Mouse (Mus musculus) intestine, embryonic 14.5 days (tissue): Measurements from ENCODE around the gene Pcnx. TPM values are rescaled to one million over a fixed set of nuclear protein-coding genes. Genes with fewer than 3 reads are reported as not detected.

Experiments
- ATAC-seq: fragments of 200-750 bp; cut with Nextera tagmentation; replicated peaks from 2 replicates; pipeline ENCODE4 v1.8.0; 2017; ENCODE audit warnings: low read depth, moderate number of reproducible peaks, moderate TSS enrichment, moderate library complexity; ENCODE audit not compliant: low FRiP score, low TSS enrichment
- DNase-seq: peaks from one replicate; pipeline ENCODE4 v3.0.0-alpha.2; 2018; ENCODE audit warnings: low spot score
- H3K27ac ChIP-seq: fragments of 300-500 bp; sonication (generic); 2 replicates; pipeline ENCODE4 v1.5.1; 2014; ENCODE audit warnings: low read depth, mild to moderate bottlenecking, control low read depth
- H3K27me3 ChIP-seq: fragments of 300-500 bp; sonication (generic); replicated peaks from 2 replicates; pipeline ENCODE4 v1.6.1; 2014; ENCODE audit warnings: low read length, control low read depth; ENCODE audit not compliant: control insufficient read depth, insufficient read depth
- H3K36me3 ChIP-seq: fragments of 300-500 bp; sonication (generic); 2 replicates; pipeline ENCODE4 v1.6.1; 2014; ENCODE audit warnings: low read length, control low read depth; ENCODE audit not compliant: control insufficient read depth, insufficient read depth
- H3K4me1 ChIP-seq: fragments of 300-500 bp; sonication (generic); replicated peaks from 2 replicates; pipeline ENCODE4 v1.6.1; 2014; ENCODE audit warnings: low read length, control low read depth, mixed read lengths; ENCODE audit not compliant: control insufficient read depth, insufficient read depth
- H3K4me2 ChIP-seq: fragments of 300-500 bp; sonication (generic); 2 replicates; pipeline ENCODE4 v1.6.1; 2014; ENCODE audit warnings: low read length
- H3K4me3 ChIP-seq: fragments of 300-500 bp; sonication (generic); 2 replicates; pipeline ENCODE4 v1.5.1; 2014; ENCODE audit warnings: low read depth, low read length, control low read depth, mixed read lengths
- H3K9ac ChIP-seq: fragments of 300-500 bp; sonication (generic); 2 replicates; pipeline ENCODE4 v1.6.1; 2014; ENCODE audit warnings: mild to moderate bottlenecking, low read length
- H3K9me3 ChIP-seq: fragments of 300-500 bp; sonication (generic); 2 replicates; pipeline ENCODE4 v1.6.1; 2016; ENCODE audit warnings: low read length, control low read depth; ENCODE audit not compliant: control insufficient read depth
- WGBS: fragments of 180-500 bp; shearing (Covaris S2); extraction: QIAGEN DNeasy Blood & Tissue Kit; methylation state at CpG from one replicate; pipeline ENCODE4 v1.1.7; 2014; 5-methylcytosine and 5-hydroxymethylcytosine counted together
- polyA plus RNA-seq: library from polyadenylated mRNA; unstranded; fragments of >200 nt; fragmentation: Nextera tagmentation; extraction: Ambion mirVana; gene quantifications from 2 replicates; pipeline ENCODE4 v1.2.1, GENCODE M21; 2014

Pcnx gene
- polyA plus RNA-seq, 1 experiment from 2014 or later = 18.2 TPM

DNA sequence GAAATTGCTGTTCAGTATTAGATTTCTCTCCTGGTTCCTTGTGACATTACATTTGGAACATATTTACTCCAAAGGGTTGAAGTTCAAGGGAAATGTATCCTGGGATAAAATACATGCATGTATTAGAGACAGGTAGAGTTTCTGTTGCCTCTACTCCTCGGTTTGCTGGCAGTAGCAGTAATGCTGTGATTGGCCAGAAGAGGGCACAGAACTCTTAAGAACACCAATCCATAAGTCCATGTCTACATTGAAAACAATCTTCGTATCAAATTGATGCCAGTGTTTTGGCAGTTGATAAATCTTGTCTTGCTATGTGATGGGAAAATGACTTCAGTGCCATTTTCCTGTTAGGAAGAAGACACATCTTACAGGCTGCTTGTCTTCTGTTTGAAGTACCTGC is 115.0 kb downstream of the Pcnx start:
- 62% methylated on average over 2 of the region's 2 CpGs for WGBS
- ATAC-seq = no peak
- Histone ChIP-seq H3K36me3 (peaks cover 93% of the 10 kb centered on the region), H3K4me1 (no peaks in the 10 kb centered on the region), H3K27ac (no peak overlapping the region), H3K4me2 (no peak overlapping the region), H3K9ac (no peak overlapping the region), H3K9me3 (no peaks in the 10 kb centered on the region), H3K27me3 (no peaks in the 10 kb centered on the region), H3K4me3 (no peak overlapping the region)
- DNase-seq = no peak

DNA sequence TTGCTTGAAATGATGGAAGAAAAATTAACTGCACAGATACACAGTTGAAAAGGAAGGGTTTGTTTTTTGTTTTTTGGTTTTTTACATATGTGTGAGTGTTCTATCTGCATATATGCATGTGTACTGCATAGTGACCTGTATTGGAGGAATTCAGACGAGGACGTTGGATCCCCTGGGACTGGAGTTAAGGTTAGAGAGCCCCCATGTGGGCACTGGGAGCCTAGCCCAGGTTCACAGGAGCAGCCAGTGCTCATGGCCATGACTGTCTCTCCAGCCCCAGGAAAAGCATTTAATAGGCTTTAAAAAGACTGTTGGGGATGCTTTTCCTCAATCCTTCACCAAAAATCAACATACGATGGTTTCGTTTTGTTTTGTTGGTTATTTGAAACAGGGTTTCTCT is 117.5 kb downstream of the Pcnx start:
- no peak overlapping the region for H3K27ac ChIP-seq
- no peaks in the 10 kb centered on the region for H3K4me1 ChIP-seq
- no peaks in the 10 kb centered on the region for H3K9me3 ChIP-seq
- no peak overlapping the region for H3K4me2 ChIP-seq
- ATAC-seq (no peak), DNase-seq (no peak)
- H3K4me3 ChIP-seq = no peak overlapping the region
- WGBS = 78% methylated on average over 4 of the region's 4 CpGs
- no peaks in the 10 kb centered on the region for H3K27me3 ChIP-seq
- peaks cover 98% of the 10 kb centered on the region for H3K36me3 ChIP-seq
- H3K9ac ChIP-seq = no peak overlapping the region

DNA sequence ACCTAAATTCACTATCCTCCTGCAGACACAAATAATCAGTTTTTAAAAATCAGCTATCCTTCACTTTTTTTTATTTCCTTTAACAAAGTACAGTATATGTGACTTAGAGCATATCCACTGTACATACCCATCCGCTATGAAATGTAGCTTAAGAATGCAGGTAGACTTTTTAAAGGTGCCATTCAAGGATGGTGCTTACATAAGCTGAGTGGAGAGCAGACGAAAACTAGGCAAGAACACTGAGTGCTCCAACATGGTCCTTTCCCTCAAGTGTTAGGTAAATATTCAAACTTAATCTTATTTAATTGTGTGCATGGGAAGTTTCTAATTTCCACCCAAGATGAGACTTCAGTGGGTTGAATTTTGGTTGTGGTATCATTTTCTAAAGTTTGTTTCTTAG is 119.5 kb downstream of the Pcnx start:
- no peak for ATAC-seq
- 88% methylated on average over 2 of the region's 2 CpGs for WGBS

DNA sequence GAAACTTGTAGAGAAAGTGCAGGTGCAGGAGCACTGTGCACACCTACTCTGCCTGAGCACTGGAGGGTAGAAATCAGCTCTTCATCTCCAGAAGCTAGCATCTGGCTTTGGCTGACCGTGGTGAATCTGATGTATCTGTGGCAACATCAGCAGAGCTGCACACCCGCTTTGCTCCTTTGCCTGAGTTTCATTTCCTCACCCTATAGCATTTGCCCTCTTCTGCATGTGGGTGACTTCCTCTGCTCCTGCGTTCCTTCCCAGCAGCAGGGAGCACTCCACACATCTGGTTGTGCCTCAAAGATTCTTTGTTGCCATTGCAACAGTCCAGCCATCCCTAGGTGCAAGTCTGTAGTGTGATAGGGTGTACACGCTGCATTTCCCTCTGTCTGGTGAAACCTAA is 132.3 kb downstream of the Pcnx start:
- ATAC-seq (no peak), DNase-seq (no peak)
- no peaks in the 10 kb centered on the region for H3K9me3 ChIP-seq
- H3K27ac ChIP-seq = no peak overlapping the region
- peaks cover 86% of the 10 kb centered on the region for H3K36me3 ChIP-seq
- H3K4me2 ChIP-seq = no peak overlapping the region
- no peaks in the 10 kb centered on the region for H3K27me3 ChIP-seq
- H3K9ac ChIP-seq = no peak overlapping the region
- H3K4me3 ChIP-seq = no peak overlapping the region
- H3K4me1 ChIP-seq = peaks cover 12% of the 10 kb centered on the region; the same call in 1 of the 2 replicates
- 89% methylated on average over 4 of the region's 4 CpGs for WGBS

More for the DNA sequence above, 119.5 kb downstream of the Pcnx start:
- Histone ChIP-seq H3K4me1 (no peaks in the 10 kb centered on the region), H3K4me3 (no peak overlapping the region), H3K36me3 (peaks cover 98% of the 10 kb centered on the region), H3K27me3 (no peaks in the 10 kb centered on the region), H3K4me2 (no peak overlapping the region), H3K27ac (no peak overlapping the region), H3K9ac (no peak overlapping the region), H3K9me3 (no peaks in the 10 kb centered on the region)
- no peak for DNase-seq

DNA sequence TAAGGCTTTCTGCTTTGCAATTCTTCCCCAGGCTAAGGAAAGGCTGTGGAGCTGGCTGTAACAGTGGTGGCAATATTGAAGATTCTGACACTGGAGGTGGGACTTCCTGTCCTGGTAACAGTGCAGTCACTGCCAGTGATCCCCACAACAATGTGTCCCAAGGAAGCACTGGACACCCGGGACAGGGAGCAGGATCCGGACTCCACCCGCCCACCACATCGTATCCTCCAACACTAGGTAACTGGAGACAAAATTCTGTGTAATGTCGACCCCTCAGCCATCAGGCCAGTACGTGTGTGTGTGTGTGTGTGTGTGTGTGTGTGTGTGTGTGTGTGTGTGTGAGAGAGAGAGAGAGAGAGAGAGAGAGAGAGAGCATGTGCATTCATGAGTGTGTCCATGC is 133.2 kb downstream of the Pcnx start:
- Histone ChIP-seq H3K27me3 (no peaks in the 10 kb centered on the region), H3K27ac (no peak overlapping the region), H3K4me2 (no peak overlapping the region), H3K9ac (no peak overlapping the region), H3K4me1 (peaks cover 12% of the 10 kb centered on the region; the same call in 1 of the 2 replicates), H3K9me3 (no peaks in the 10 kb centered on the region), H3K36me3 (peaks cover 86% of the 10 kb centered on the region), H3K4me3 (no peak overlapping the region)
- 86% methylated on average over 6 of the region's 6 CpGs for WGBS
- DNase-seq (no peak), ATAC-seq (no peak)

DNA sequence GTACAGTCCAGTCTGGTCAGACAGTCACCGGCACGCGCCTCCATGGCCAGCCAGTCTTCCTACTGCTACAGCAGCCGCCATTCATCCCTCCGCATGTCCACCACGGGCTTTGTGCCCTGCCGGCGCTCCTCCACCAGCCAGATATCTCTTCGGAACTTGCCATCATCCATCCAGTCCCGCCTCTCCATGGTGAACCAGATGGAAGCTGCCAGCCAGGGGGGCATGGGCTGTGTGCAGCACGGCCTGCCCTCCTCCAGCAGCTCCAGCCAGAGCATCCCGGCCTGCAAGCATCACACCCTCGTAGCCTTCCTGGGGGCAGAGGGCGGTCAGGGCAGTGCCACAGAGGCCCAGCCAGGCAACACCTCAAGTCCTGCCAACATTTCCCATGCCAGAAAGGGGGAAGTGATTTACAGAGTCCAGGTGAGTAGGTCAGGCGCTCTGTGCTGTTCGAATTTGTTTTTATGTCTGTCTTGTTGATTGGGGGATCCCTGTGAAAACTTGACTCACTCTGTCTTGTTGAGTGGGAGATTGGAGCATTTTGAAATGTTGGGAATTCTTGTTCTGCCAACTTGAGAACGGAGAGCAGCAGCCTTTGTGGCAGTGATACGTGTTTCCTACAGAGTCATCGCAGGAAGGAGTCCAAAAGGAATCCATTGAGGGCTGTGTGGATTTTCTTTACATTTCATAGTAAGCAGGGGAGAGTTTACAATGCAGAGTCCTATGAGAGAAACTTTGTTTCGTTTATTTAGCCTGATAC is 135.3 kb downstream of the Pcnx start:
- no peak overlapping the region for H3K9ac ChIP-seq
- peak overlapping the region; percentile 62 for H3K27ac ChIP-seq
- peaks cover 72% of the 10 kb centered on the region for H3K36me3 ChIP-seq
- WGBS = 73% methylated on average over 20 of the region's 20 CpGs
- no peaks in the 10 kb centered on the region for H3K9me3 ChIP-seq
- DNase-seq = no peak
- ATAC-seq = no peak
- H3K4me3 ChIP-seq = no peak overlapping the region
- no peaks in the 10 kb centered on the region for H3K27me3 ChIP-seq
- H3K4me2 ChIP-seq = no peak overlapping the region
- H3K4me1 ChIP-seq = peaks cover 12% of the 10 kb centered on the region; the same call in 1 of the 2 replicates

DNA sequence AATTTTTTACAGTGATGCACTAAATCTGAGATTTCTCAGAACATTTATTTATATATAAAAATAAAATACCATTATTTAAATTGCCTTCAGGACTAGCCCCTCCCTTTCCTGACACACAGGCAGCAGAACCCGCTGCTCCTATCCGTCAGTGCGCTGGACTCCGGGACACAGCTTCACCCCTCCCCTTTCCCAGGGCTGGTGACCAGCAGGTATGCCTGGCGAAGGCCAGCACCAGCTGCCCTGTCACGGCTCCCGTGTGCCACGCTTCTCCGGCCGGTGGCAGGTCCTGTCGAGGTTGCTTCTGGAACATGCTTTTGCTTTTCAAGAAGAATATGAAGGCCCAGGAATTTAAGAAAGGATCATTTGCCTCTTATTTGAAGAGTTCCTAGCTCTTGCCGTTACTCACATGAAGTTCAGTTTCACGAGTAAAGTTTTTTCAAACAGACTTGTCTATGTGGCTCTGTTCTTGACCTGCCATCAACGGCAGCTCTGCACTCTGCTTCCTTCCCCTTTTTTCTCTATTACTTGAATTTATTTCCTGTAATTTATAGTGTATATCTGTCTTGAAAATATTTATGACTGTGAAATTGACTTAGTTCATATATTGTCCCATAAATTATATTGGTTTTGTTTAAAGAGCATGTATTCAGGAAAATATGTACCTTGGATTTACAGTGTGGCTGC is 137.0 kb downstream of the Pcnx start:
- H3K36me3 ChIP-seq = peaks cover 55% of the 10 kb centered on the region
- no peak for ATAC-seq

DNA sequence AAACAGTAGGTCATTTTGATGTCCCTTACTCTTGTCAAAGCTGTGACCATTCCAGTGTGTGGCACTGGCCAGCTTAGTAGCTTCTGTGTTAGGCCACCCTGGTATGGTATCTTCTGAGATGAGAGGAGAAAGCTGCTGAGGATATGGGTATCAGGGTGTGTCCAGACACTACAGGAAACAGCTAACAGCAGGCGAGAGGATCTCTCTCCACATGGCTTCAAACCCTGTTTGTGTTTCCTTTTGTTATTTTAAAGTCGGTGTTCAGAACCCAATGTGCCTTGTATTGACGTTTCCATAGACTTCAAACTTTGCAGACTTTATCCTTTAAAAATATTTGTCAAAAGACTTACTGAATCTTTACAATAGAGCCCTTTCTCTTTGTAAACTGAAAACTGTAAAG is 137.7 kb downstream of the Pcnx start:
- H3K9ac ChIP-seq = no peak overlapping the region
- ATAC-seq = no peak
- no peak overlapping the region for H3K27ac ChIP-seq
- no peak overlapping the region for H3K4me3 ChIP-seq
- H3K27me3 ChIP-seq = no peaks in the 10 kb centered on the region
- H3K9me3 ChIP-seq = no peaks in the 10 kb centered on the region
- no peak overlapping the region for H3K4me2 ChIP-seq
- no peak for DNase-seq
- 55% methylated on average over 3 of the region's 3 CpGs for WGBS
- peaks cover 48% of the 10 kb centered on the region for H3K36me3 ChIP-seq
- peaks cover 12% of the 10 kb centered on the region; the same call in 1 of the 2 replicates for H3K4me1 ChIP-seq

More for the DNA sequence above, 137.0 kb downstream of the Pcnx start:
- Histone ChIP-seq H3K9me3 (no peaks in the 10 kb centered on the region), H3K9ac (no peak overlapping the region), H3K27me3 (no peaks in the 10 kb centered on the region), H3K4me2 (no peak overlapping the region), H3K4me1 (peaks cover 12% of the 10 kb centered on the region; the same call in 1 of the 2 replicates), H3K27ac (no peak overlapping the region), H3K4me3 (no peak overlapping the region)
- no peak for DNase-seq
- 70% methylated on average over 14 of the region's 14 CpGs for WGBS
